Mouse (Mus musculus): ENCODE results near the gene Stim2.

DNA sequence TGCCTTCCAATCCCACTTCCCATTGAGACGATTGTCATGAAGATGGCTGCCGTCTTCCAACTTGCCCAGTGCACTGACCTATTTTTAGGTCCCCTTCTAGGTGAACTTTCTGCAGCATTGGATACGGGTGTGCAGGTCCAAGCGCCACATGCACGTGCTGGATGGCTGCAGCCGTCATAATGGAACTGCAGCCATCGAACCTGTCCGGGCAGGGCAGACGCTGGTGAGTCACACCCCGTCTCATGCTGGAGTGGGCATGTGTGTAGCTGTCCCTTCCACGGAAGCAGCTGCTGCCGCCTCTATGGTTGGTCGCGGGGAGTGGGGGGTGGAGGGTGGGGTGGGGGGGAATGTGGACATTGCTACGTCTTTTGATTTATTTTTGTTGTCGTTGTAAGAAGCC lies 21.8 kb upstream of the Stim2 start:
- TF ChIP-seq POLR2A (IDR thresholded peaks at IDR 0.05; ENCODE audit: extremely low read depth, insufficient read depth, low read length) = no peak
- TF ChIP-seq CTCF (IDR thresholded peaks at IDR 0.05; ENCODE audit: low read depth, low read length) = no peak

All from liver, adult 2 months (tissue).